Mouse (Mus musculus): ENCODE results near the gene Ncoa4.

DNA sequence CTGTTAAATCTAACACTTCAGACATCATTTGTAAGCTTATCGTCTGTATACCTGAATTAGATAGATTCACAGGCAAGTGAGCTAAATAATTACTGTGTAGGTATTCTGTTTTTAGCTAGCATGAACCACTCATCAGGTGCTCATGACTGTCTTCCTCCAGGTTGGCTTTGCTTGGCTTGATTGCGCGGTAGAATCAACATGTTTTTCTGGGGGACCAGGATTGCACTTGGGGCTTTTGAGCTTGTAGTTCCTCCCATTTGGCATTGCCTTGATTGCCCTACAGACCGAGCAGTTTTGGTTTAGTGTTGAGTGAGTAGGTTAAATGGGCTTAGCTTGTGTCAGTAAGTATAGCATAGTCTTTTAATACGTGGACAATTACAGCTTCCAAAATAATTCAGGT lies 2.6 kb downstream of the Ncoa4 start:
- TF ChIP-seq BHLHE40 (IDR thresholded peaks at IDR 0.05; ENCODE audit: borderline replicate concordance, low read depth, low read length) (no peak), CTCF (IDR thresholded peaks at IDR 0.05 in 2 of 3, conservative IDR thresholded peaks at IDR 0.05 in 1 of 3; ENCODE audit: control insufficient read depth in 1 of 3, insufficient read depth in 1 of 3, low read depth in 2 of 3, low read length in 3 of 3, poor library complexity in 1 of 3, severe bottlenecking in 1 of 3) (no peak), SMC3 (IDR thresholded peaks at IDR 0.05; ENCODE audit: low read depth, low read length) (no peak)

Measured in MEL (cell line).